Mouse (Mus musculus) ES-E14 (cell line): ENCODE results near the gene Car7. TPM values are rescaled to one million over a fixed set of nuclear protein-coding genes. Genes with fewer than 3 reads are reported as not detected.
A peak's percentile ranks its signal among the peaks of the same experiment; 100 is the strongest.

Experiments
- DNase-seq: peaks from one replicate; pipeline ENCODE4 v3.0.0-alpha.2; 2013; ENCODE audit warnings: low read depth, low spot score
- H3K27ac ChIP-seq: 2 replicates; pipeline ENCODE4 v1.5.1; 2012; ENCODE audit warnings: low read depth, mild to moderate bottlenecking, low read length, moderate library complexity, mixed read lengths; ENCODE audit not compliant: poor library complexity, insufficient read depth, severe bottlenecking
- H3K36me3 ChIP-seq: 2 replicates; pipeline ENCODE4 v1.6.1; 2012; ENCODE audit warnings: mild to moderate bottlenecking, low read length, moderate library complexity, mixed read lengths; ENCODE audit not compliant: control insufficient read depth, poor library complexity, insufficient read depth, severe bottlenecking
- H3K4me1 ChIP-seq, 2 experiments: fragments of 150-350 bp in 1 of 2; sonication (generic) in 1 of 2; 2 replicates each; pipeline ENCODE4 v1.6.1; 2012; ENCODE audit warnings: low read length in 2 of 2, mild to moderate bottlenecking in 1 of 2, mixed read lengths in 1 of 2; ENCODE audit not compliant: control insufficient read depth in 2 of 2, insufficient read depth in 2 of 2, poor library complexity in 1 of 2
- H3K4me3 ChIP-seq, 2 experiments: fragments of 150-350 bp in 1 of 2; sonication (generic) in 1 of 2; 2 replicates each; pipeline ENCODE4 v1.5.1; 2012; ENCODE audit warnings: low read length in 2 of 2, low read depth in 1 of 2, mild to moderate bottlenecking in 1 of 2, mixed read lengths in 1 of 2; ENCODE audit not compliant: insufficient read depth in 1 of 2, poor library complexity in 1 of 2, severe bottlenecking in 1 of 2
- H3K9ac ChIP-seq: 2 replicates; pipeline ENCODE4 v1.6.1; 2012; ENCODE audit warnings: low read depth, mild to moderate bottlenecking, low read length, mixed read lengths; ENCODE audit not compliant: poor library complexity, insufficient read depth, severe bottlenecking
- H3K9me3 ChIP-seq: fragments of 150-350 bp; sonication (generic); 2 replicates; pipeline ENCODE4 v1.6.1; 2012; ENCODE audit warnings: low read depth, mild to moderate bottlenecking, low read length; ENCODE audit not compliant: control insufficient read depth, insufficient read depth
- CHD2 ChIP-seq: IDR thresholded peaks from 2 replicates; pipeline ENCODE4 v1.6.1; 2014; ENCODE audit warnings: mild to moderate bottlenecking, low read depth, low read length, inconsistent platforms
- HCFC1 ChIP-seq: IDR thresholded peaks from 2 replicates; pipeline ENCODE4 v1.6.1; 2012; ENCODE audit warnings: low read length, inconsistent platforms, borderline replicate concordance; ENCODE audit not compliant: insufficient read depth
- MAFK ChIP-seq: IDR thresholded peaks from 2 replicates; pipeline ENCODE4 v1.6.1; 2014; ENCODE audit warnings: mild to moderate bottlenecking, low read depth, low read length, inconsistent platforms; ENCODE audit not compliant: insufficient read depth
- ZC3H11A ChIP-seq: IDR thresholded peaks from 2 replicates; pipeline ENCODE4 v1.6.1; 2012; ENCODE audit warnings: low read depth, mild to moderate bottlenecking, inconsistent platforms, low read length, borderline replicate concordance
- ZNF384 ChIP-seq: IDR thresholded peaks from 2 replicates; pipeline ENCODE4 v1.6.1; 2012; ENCODE audit warnings: low read depth, low read length, inconsistent platforms
- in situ Hi-C, 2 experiments: fragments of 600-800 bp; cut with MboI; formaldehyde crosslinking; loops; one replicate each; pipeline ENCODE4 v1.15.1; 2025; ENCODE audit warnings: low sequenced_read_pairs in 2 of 2, inconsistent platforms in 1 of 2; ENCODE audit not compliant: unreplicated experiment in 2 of 2
- total RNA-seq: library from RNA; depleted of rRNA; stranded (reverse); fragments of 300-350 nt; gene quantifications from 2 replicates; pipeline ENCODE4 v1.2.3, GENCODE M21; 2012; rRNA removed

Car7 gene
- 0.90 and 1.1 TPM in 2 replicates for total RNA-seq

- in situ Hi-C loops = no loop called here
- Histone ChIP-seq H3K4me1 (peaks cover 0 to 4% of the 10 kb centered on the region in 2 experiments; a peak in 1 of 4 replicates), H3K9me3 (no peaks in the 10 kb centered on the region), H3K4me3 (peak within 1 kb of the TSS; percentile 96 to 98), H3K36me3 (peaks cover 4% of the 10 kb centered on the region), H3K27ac (no peak within 1 kb of the TSS), H3K9ac (peak within 1 kb of the TSS; percentile 96)
- no peak for TF ChIP-seq HCFC1
- no peak for TF ChIP-seq ZC3H11A
- TF ChIP-seq MAFK = no peak
- TF ChIP-seq ZNF384 = no peak
- TF ChIP-seq CHD2 = no peak
- peak; percentile 79 for DNase-seq
Observed at GRCm38 (mm10) chr8:104533971-104534778, at the start of gene Car7, which contains the start of gene Nae1. Gene Car7 (plus strand): TSS chr8:104534689. Gene Nae1 (minus strand): TSS chr8:104534637.

- no peak within 1 kb of the TSS for H3K27ac ChIP-seq
- DNase-seq = peak; percentile 24
Observed at GRCm38 (mm10) chr8:104509061-104510006, 25.2 kb upstream of the Car7 start, which contains the start of gene Terb1. Gene Terb1 (minus strand): TSS chr8:104509910.

GRCm38 (mm10) chr8:104510134-104510533, 24.4 kb upstream of the Car7 start:
- Histone ChIP-seq H3K9me3 (no peaks in the 10 kb centered on the region), H3K36me3 (no peaks in the 10 kb centered on the region; the same call in 1 of the 2 replicates), H3K9ac (no peak overlapping the region), H3K4me3 (no peak overlapping the region), H3K27ac (no peak overlapping the region), H3K4me1 (peaks cover 0 to 2% of the 10 kb centered on the region in 2 experiments; a peak in 1 of 4 replicates)
- no peak for DNase-seq
- in situ Hi-C loops = no loop called here
- no peak for TF ChIP-seq CHD2
- no peak for TF ChIP-seq HCFC1
- TF ChIP-seq ZC3H11A = no peak
- TF ChIP-seq MAFK = no peak
- no peak for TF ChIP-seq ZNF384

More at GRCm38 (mm10) chr8:104509061-104510006, 25.2 kb upstream of the Car7 start, which contains the start of gene Terb1:
- Histone ChIP-seq H3K9me3 (no peaks in the 10 kb centered on the region), H3K4me1 (peaks cover 0 to 2% of the 10 kb centered on the region in 2 experiments; a peak in 1 of 4 replicates), H3K9ac (peak within 1 kb of the TSS; percentile 79), H3K4me3 (peak within 1 kb of the TSS; percentile 70 to 72), H3K36me3 (no peaks in the 10 kb centered on the region; the same call in 1 of the 2 replicates)
- in situ Hi-C loops = no loop called here
- TF ChIP-seq CHD2 (no peak), HCFC1 (no peak), MAFK (no peak), ZC3H11A (no peak), ZNF384 (no peak)

DNA sequence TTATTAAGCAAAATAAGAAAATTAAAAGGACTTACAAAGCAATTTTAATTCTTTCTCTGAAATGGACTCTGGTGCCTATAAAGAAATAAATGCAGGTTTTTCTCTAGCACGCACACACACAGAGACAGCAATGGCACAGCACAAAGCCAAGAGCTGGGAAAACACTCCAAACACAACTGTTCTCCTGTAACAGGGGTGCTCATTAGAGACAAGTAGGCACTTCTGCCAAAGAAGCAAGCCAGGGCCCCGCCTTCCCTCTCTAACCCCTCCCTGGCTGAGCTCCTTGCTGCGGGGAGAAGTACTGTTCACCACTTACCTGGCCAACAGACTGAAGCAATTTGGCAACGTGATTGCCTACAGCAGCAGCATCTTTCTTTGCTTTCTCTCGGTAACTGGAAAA, 16.6 kb upstream of the Car7 start:
- in situ Hi-C loops = no loop called here
- TF ChIP-seq MAFK = no peak
- no peak for TF ChIP-seq CHD2
- no peak for TF ChIP-seq ZC3H11A
- no peak for TF ChIP-seq ZNF384
- TF ChIP-seq HCFC1 = no peak
- H3K4me1 ChIP-seq = no peaks in the 10 kb centered on the region
- no peak for DNase-seq
- peaks cover 2% of the 10 kb centered on the region; the same call in 1 of the 2 replicates for H3K36me3 ChIP-seq
- no peak overlapping the region for H3K27ac ChIP-seq
- H3K9ac ChIP-seq = no peak overlapping the region
- no peaks in the 10 kb centered on the region for H3K9me3 ChIP-seq
- no peak overlapping the region for H3K4me3 ChIP-seq
